Mouse (Mus musculus) activated CD4-positive, CD25-positive, alpha-beta regulatory T cell (primary cell): Measurements from ENCODE around the gene Aldh1l2. TPM values are rescaled to one million over a fixed set of nuclear protein-coding genes. Genes with fewer than 3 reads are reported as not detected.

Experiments
- polyA plus RNA-seq, 2 experiments: library from polyadenylated mRNA; unstranded; fragments of 100-300 nt; shearing (Covaris generic); gene quantifications; one replicate each; pipeline ENCODE4 v1.2.1; 2017

The Aldh1l2 gene
- under 1 TPM; 0.18 to 0.36 TPM for polyA plus RNA-seq

GRCm38 (mm10) chr10:83533910-83534283 is at the start of gene Aldh1l2:
Aldh1l2 (minus strand) TSS chr10:83534140.

GRCm38 (mm10) chr10:83543439-83544102 is 9.6 kb upstream of the Aldh1l2 start, which contains the start of gene Washc4:
Washc4 (plus strand) TSS chr10:83543752.

Other genes with a start within 250 kb of the Aldh1l2 start
- gene Slc41a2, start 196.3 kb downstream of the Aldh1l2 start, polyA plus RNA-seq: 1 to 10 TPM in 1 of 2 experiments, under 1 TPM in 1; 0.64 to 1.1 TPM
- gene D10Wsu102e, start 173.9 kb downstream of the Aldh1l2 start, polyA plus RNA-seq: under 1 TPM; 0.73 to 0.85 TPM
- gene Washc4, start 9.6 kb upstream of the Aldh1l2 start, polyA plus RNA-seq: 10 to 100 TPM; 36.9 to 40.6 TPM
- gene Appl2, start 114.6 kb upstream of the Aldh1l2 start, polyA plus RNA-seq: 10 to 100 TPM in 1 of 2 experiments, 1 to 10 TPM in 1; 6.0 to 29.3 TPM
- gene 1500009L16Rik, start 188.7 kb upstream of the Aldh1l2 start, polyA plus RNA-seq: 10 to 100 TPM; 12.8 to 21.7 TPM